Mouse (Mus musculus): ENCODE measurements around the gene Rtl1.

Gene Rtl1

GRCm38 (mm10) chr12:109600230-109600629 lies at the start of gene Rtl1:
Gene Rtl1, minus strand, starts transcription at chr12:109600330.
- DNase-seq (ENCODE audit: low spot score), result no peak

GRCm38 (mm10) chr12:109640560-109641167 lies 40.5 kb upstream of the Rtl1 start:
- DNase-seq (ENCODE audit: low spot score), result no peak

GRCm38 (mm10) chr12:109632035-109632434 lies 31.9 kb upstream of the Rtl1 start:
- DNase-seq (ENCODE audit: low spot score), result no peak

- DNase-seq (ENCODE audit: low spot score), result no peak
These were observed 28.8 kb upstream of the Rtl1 start for GRCm38 (mm10) chr12:109628887-109629286.

- DNase-seq (ENCODE audit: low spot score), result no peak
These were observed 26.8 kb upstream of the Rtl1 start for GRCm38 (mm10) chr12:109626910-109627309.

- no peak for DNase-seq (ENCODE audit: low spot score)
These were observed 20.1 kb upstream of the Rtl1 start for GRCm38 (mm10) chr12:109620196-109620595.

- DNase-seq (ENCODE audit: low spot score), result no peak
These were observed 17.9 kb upstream of the Rtl1 start for GRCm38 (mm10) chr12:109617993-109618392.

- no peak for DNase-seq (ENCODE audit: low spot score)
These were observed 17.0 kb upstream of the Rtl1 start for GRCm38 (mm10) chr12:109617126-109617525.

- no peak for DNase-seq (ENCODE audit: low spot score)
These were observed 15.2 kb upstream of the Rtl1 start for GRCm38 (mm10) chr12:109615371-109615770.

- DNase-seq (ENCODE audit: low spot score), result no peak
These were observed 14.3 kb upstream of the Rtl1 start for GRCm38 (mm10) chr12:109614416-109614815.

GRCm38 (mm10) chr12:109612392-109613385 lies 12.6 kb upstream of the Rtl1 start:
- no peak for DNase-seq (ENCODE audit: low spot score)

GRCm38 (mm10) chr12:109608576-109609440 lies 8.7 kb upstream of the Rtl1 start:
- no peak for DNase-seq (ENCODE audit: low spot score)

GRCm38 (mm10) chr12:109607953-109608352 lies 7.8 kb upstream of the Rtl1 start:
- DNase-seq (ENCODE audit: low spot score), result no peak

- no peak for DNase-seq (ENCODE audit: low spot score)
These were observed 7.1 kb upstream of the Rtl1 start for GRCm38 (mm10) chr12:109607191-109607590.

GRCm38 (mm10) chr12:109604982-109605721 lies 5.0 kb upstream of the Rtl1 start:
- DNase-seq (ENCODE audit: low spot score), result no peak

- DNase-seq (ENCODE audit: low spot score), result no peak
These were observed 1.4 kb downstream of the Rtl1 start for GRCm38 (mm10) chr12:109598551-109599250.

GRCm38 (mm10) chr12:109596726-109597125 lies 3.4 kb downstream of the Rtl1 start:
- no peak for DNase-seq (ENCODE audit: low spot score)

- no peak for DNase-seq (ENCODE audit: low spot score)
These were observed 3.9 kb downstream of the Rtl1 start for GRCm38 (mm10) chr12:109596232-109596631.

GRCm38 (mm10) chr12:109595753-109596152 lies 4.4 kb downstream of the Rtl1 start:
- peak; percentile 19 for DNase-seq (ENCODE audit: low spot score)

- DNase-seq (ENCODE audit: low spot score), result no peak
These were observed 5.2 kb downstream of the Rtl1 start for GRCm38 (mm10) chr12:109594961-109595360.

GRCm38 (mm10) chr12:109582185-109582584 lies 17.9 kb downstream of the Rtl1 start:
- no peak for DNase-seq (ENCODE audit: low spot score)

Measured in ovary, adult 18-20 months (tissue).